10 mouse cellular contexts compared by ENCODE assay signal in the genomic region with DNA sequence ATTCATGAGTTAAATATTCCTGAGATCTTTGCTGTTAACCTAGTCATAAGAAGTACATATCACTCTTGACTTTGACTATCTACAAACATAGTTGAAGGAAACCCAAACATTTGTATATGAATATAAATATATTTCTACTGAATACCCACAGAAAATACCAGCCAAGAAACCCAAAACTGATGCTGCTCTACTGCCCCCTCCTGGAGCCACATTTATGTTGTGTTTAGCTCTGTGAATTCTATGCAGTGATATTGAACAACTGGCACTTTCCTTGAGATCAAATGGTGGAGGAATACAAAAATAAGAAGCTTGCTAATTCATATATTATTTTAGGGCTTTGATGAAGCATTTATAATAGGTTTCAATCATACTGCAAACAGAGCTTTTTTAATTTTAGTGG.
A peak's percentile ranks its signal among the peaks of the same experiment; 100 is the strongest.
DNase-seq lines count a peak whose midpoint lies in the region; ATAC-seq and TF ChIP-seq lines count a peak whose summit lies in the region.
"Had no signal": no experiment of that assay in that cellular context is flagged by ENCODE, and none has a peak within 500 bp of the region (broad histone marks: within the 10 kb centered on the region; RNA-seq: fewer than 3 reads in every experiment).

No protein-coding gene starts in this region.

- DNase-seq in forebrain, postnatal 0 days = peak; percentile 38
- peak; percentile 50 for DNase-seq in midbrain, embryonic 14.5 days
- DNase-seq in midbrain, embryonic 11.5 days (ENCODE audit: low spot score, missing footprints) = no peak
- DNase-seq in fibroblast of lung, adult 2 months (ENCODE audit: low read depth) = peak; percentile 1
- no peak for DNase-seq in stomach, postnatal 0 days (ENCODE audit: low spot score)
- no peak for DNase-seq in natural killer cell, adult 2 months (ENCODE audit: low spot score in 2 of 2)
- no peak for DNase-seq in gastrocnemius, postnatal 10 days
- DNase-seq: cerebellum, adult 9-10 months had no signal

- TF ChIP-seq CTCF in forebrain, postnatal 0 days (IDR thresholded peaks at IDR 0.05; ENCODE audit: low read depth) = peak; percentile 42
- peak; percentile 43 for TF ChIP-seq CTCF in stomach, postnatal 0 days (IDR thresholded peaks at IDR 0.05; ENCODE audit: low read depth)

- H3K4me1 ChIP-seq in forebrain, postnatal 0 days (ENCODE audit: insufficient read depth) = no peaks in the 10 kb centered on the region
- no peaks in the 10 kb centered on the region for H3K4me1 ChIP-seq in forebrain, embryonic 13.5 days
- H3K4me1 ChIP-seq in midbrain, embryonic 14.5 days (ENCODE audit: control insufficient read depth, insufficient read depth, low read length) = no peaks in the 10 kb centered on the region
- no peaks in the 10 kb centered on the region for H3K4me1 ChIP-seq in midbrain, embryonic 11.5 days (ENCODE audit: control insufficient read depth, insufficient read depth, low read length)
- H3K4me1 ChIP-seq in stomach, postnatal 0 days (replicated peaks; ENCODE audit: control insufficient read depth, insufficient read depth) = no peaks in the 10 kb centered on the region

- TF ChIP-seq EP300 in stomach, postnatal 0 days (optimal IDR thresholded peaks at IDR 0.05) = no peak

- no peak overlapping the region for H3K4me3 ChIP-seq in forebrain, postnatal 0 days (ENCODE audit: low read depth, low read length)
- no peak overlapping the region for H3K4me3 ChIP-seq in forebrain, embryonic 13.5 days
- no peak overlapping the region for H3K4me3 ChIP-seq in midbrain, embryonic 14.5 days (replicated peaks; ENCODE audit: low read depth, low read length)
- H3K4me3 ChIP-seq in midbrain, embryonic 11.5 days (ENCODE audit: low read depth, low read length) = no peak overlapping the region
- H3K4me3 ChIP-seq in stomach, postnatal 0 days (ENCODE audit: low read depth, low read length) = no peak overlapping the region

- no peaks in the 10 kb centered on the region for H3K27me3 ChIP-seq in forebrain, postnatal 0 days (ENCODE audit: insufficient read depth, low read length)
- H3K27me3 ChIP-seq in forebrain, embryonic 13.5 days = no peaks in the 10 kb centered on the region
- no peaks in the 10 kb centered on the region for H3K27me3 ChIP-seq in midbrain, embryonic 14.5 days (ENCODE audit: control insufficient read depth, insufficient read depth, low read length)
- no peaks in the 10 kb centered on the region for H3K27me3 ChIP-seq in midbrain, embryonic 11.5 days (ENCODE audit: control insufficient read depth, insufficient read depth, low read length)
- no peaks in the 10 kb centered on the region for H3K27me3 ChIP-seq in stomach, postnatal 0 days (ENCODE audit: control insufficient read depth, insufficient read depth, low read length)

- H3K36me3 ChIP-seq in forebrain, postnatal 0 days (ENCODE audit: insufficient read depth) = no peaks in the 10 kb centered on the region
- no peaks in the 10 kb centered on the region for H3K36me3 ChIP-seq in forebrain, embryonic 13.5 days (ENCODE audit: poor library complexity, severe bottlenecking)
- no peaks in the 10 kb centered on the region for H3K36me3 ChIP-seq in midbrain, embryonic 14.5 days (ENCODE audit: control insufficient read depth, insufficient read depth, low read length)
- no peaks in the 10 kb centered on the region for H3K36me3 ChIP-seq in midbrain, embryonic 11.5 days (ENCODE audit: control insufficient read depth, insufficient read depth, low read length)
- no peaks in the 10 kb centered on the region for H3K36me3 ChIP-seq in stomach, postnatal 0 days (ENCODE audit: control insufficient read depth, insufficient read depth, low read length)
- H3K36me3 ChIP-seq: G1E had no signal

- no peak for ATAC-seq in forebrain, postnatal 0 days
- ATAC-seq in forebrain, embryonic 13.5 days = no peak
- no peak for ATAC-seq in midbrain, embryonic 14.5 days (ENCODE audit: low FRiP score, low TSS enrichment)
- no peak for ATAC-seq in midbrain, embryonic 11.5 days (ENCODE audit: low FRiP score)
- ATAC-seq in stomach, postnatal 0 days (ENCODE audit: low FRiP score, low TSS enrichment) = no peak

- no peak overlapping the region for H3K27ac ChIP-seq in forebrain, postnatal 0 days (ENCODE audit: low read depth, low read length)
- H3K27ac ChIP-seq in forebrain, embryonic 13.5 days = no peak overlapping the region
- H3K27ac ChIP-seq in midbrain, embryonic 14.5 days (replicated peaks; ENCODE audit: low read depth, low read length) = no peak overlapping the region
- H3K27ac ChIP-seq in midbrain, embryonic 11.5 days (ENCODE audit: low read depth, low read length) = no peak overlapping the region
- H3K27ac ChIP-seq in stomach, postnatal 0 days (replicated peaks) = no peak overlapping the region

- H3K9ac ChIP-seq in forebrain, postnatal 0 days = no peak overlapping the region
- no peak overlapping the region for H3K9ac ChIP-seq in forebrain, embryonic 13.5 days
- H3K9ac ChIP-seq in midbrain, embryonic 14.5 days (replicated peaks; ENCODE audit: low read length) = no peak overlapping the region
- H3K9ac ChIP-seq in midbrain, embryonic 11.5 days (ENCODE audit: low read length) = no peak overlapping the region
- no peak overlapping the region for H3K9ac ChIP-seq in stomach, postnatal 0 days (ENCODE audit: low read length)

- H3K4me2 ChIP-seq in forebrain, postnatal 0 days (ENCODE audit: low read depth) = no peak overlapping the region
- H3K4me2 ChIP-seq in forebrain, embryonic 13.5 days = no peak overlapping the region
- no peak overlapping the region for H3K4me2 ChIP-seq in midbrain, embryonic 14.5 days (ENCODE audit: low read length)
- H3K4me2 ChIP-seq in midbrain, embryonic 11.5 days = no peak overlapping the region
- H3K4me2 ChIP-seq in stomach, postnatal 0 days (replicated peaks; ENCODE audit: low read depth) = no peak overlapping the region

- H3K9me3 ChIP-seq in forebrain, postnatal 0 days (ENCODE audit: low read length) = no peaks in the 10 kb centered on the region
- H3K9me3 ChIP-seq in forebrain, embryonic 13.5 days (replicated peaks) = no peaks in the 10 kb centered on the region
- no peaks in the 10 kb centered on the region for H3K9me3 ChIP-seq in midbrain, embryonic 14.5 days (ENCODE audit: control insufficient read depth, low read length)
- H3K9me3 ChIP-seq in midbrain, embryonic 11.5 days (ENCODE audit: control insufficient read depth, low read length) = no peaks in the 10 kb centered on the region
- H3K9me3 ChIP-seq in stomach, postnatal 0 days (ENCODE audit: control insufficient read depth, low read length) = no peaks in the 10 kb centered on the region
- H3K9me3 ChIP-seq: G1E had no signal

Comparison
In these comparisons a context has a peak if more than half of its experiments do, and no peak if none do; other contexts are left out.
1. DNase-seq: peak in forebrain, postnatal 0 days (single experiment), midbrain, embryonic 14.5 days (single experiment) and fibroblast of lung, adult 2 months (single experiment); none in midbrain, embryonic 11.5 days (single experiment), stomach, postnatal 0 days (single experiment), natural killer cell, adult 2 months (0 of 2) and gastrocnemius, postnatal 10 days (single experiment).